Mouse (Mus musculus): Measurements from ENCODE around the gene Bin2. TPM values are rescaled to one million over a fixed set of nuclear protein-coding genes. Genes with fewer than 3 reads are reported as not detected.
"Not testable (repeated sequence)": the region's sequence is repeated elsewhere in the genome, so short reads cannot be mapped to it uniquely, and the experiment has no call there.

Gene Bin2
- total and polyA plus RNA-seq, 3 experiments = 5.3 to 13.7 (median 13.3) TPM

GRCm38 (mm10) chr15:100612432-100612831 is 56.9 kb downstream of the Bin2 start:
- ATAC-seq (ENCODE audit: extremely low read depth, insufficient number of reproducible peaks, low FRiP score, poor library complexity, severe bottlenecking) (no peak), DNase-seq (ENCODE audit: low spot score) (no peak)
- TF ChIP-seq GATA2 (IDR thresholded peaks at IDR 0.05; ENCODE audit: borderline replicate concordance, low read depth, low read length) = no peak
- no peak for TF ChIP-seq POLR2AphosphoS5 (IDR thresholded peaks at IDR 0.05; ENCODE audit: insufficient replicate concordance, low read depth, low read length)
- no peak for TF ChIP-seq TAL1 (conservative IDR thresholded peaks at IDR 0.05; ENCODE audit: low read depth, low read length)
- no peak for TF ChIP-seq CTCF (IDR thresholded peaks at IDR 0.05; ENCODE audit: low read depth, low read length)
- TF ChIP-seq GATA1 (IDR thresholded peaks at IDR 0.05; ENCODE audit: borderline replicate concordance, low read length) = no peak
- H3K9me3 ChIP-seq (replicated peaks) = no peaks in the 10 kb centered on the region
- H3K4me3 ChIP-seq (ENCODE audit: low read depth, low read length) = no peak overlapping the region
- peaks cover 31% of the 10 kb centered on the region for H3K4me1 ChIP-seq (ENCODE audit: insufficient read depth, low read depth, low read length)
- peaks cover 10% of the 10 kb centered on the region for H3K36me3 ChIP-seq (replicated peaks)
- peaks cover 5% of the 10 kb centered on the region; the same call in 1 of the 2 replicates for H3K27me3 ChIP-seq (ENCODE audit: insufficient read depth, low read length)

GRCm38 (mm10) chr15:100611951-100612350 is 57.4 kb downstream of the Bin2 start:
- TF ChIP-seq GATA2 (IDR thresholded peaks at IDR 0.05; ENCODE audit: borderline replicate concordance, low read depth, low read length) (no peak), CTCF (IDR thresholded peaks at IDR 0.05; ENCODE audit: low read depth, low read length) (no peak), GATA1 (IDR thresholded peaks at IDR 0.05; ENCODE audit: borderline replicate concordance, low read length) (no peak), POLR2AphosphoS5 (IDR thresholded peaks at IDR 0.05; ENCODE audit: insufficient replicate concordance, low read depth, low read length) (no peak), TAL1 (conservative IDR thresholded peaks at IDR 0.05; ENCODE audit: low read depth, low read length) (no peak)
- no peak for DNase-seq (ENCODE audit: low spot score)
- Histone ChIP-seq H3K27me3 (ENCODE audit: insufficient read depth, low read length) (peaks cover 5% of the 10 kb centered on the region; the same call in 1 of the 2 replicates), H3K4me3 (ENCODE audit: low read depth, low read length) (no peak overlapping the region), H3K36me3 (replicated peaks) (peaks cover 6% of the 10 kb centered on the region), H3K4me1 (ENCODE audit: insufficient read depth, low read depth, low read length) (peaks cover 28% of the 10 kb centered on the region), H3K9me3 (replicated peaks) (no peaks in the 10 kb centered on the region)
- ATAC-seq (ENCODE audit: extremely low read depth, insufficient number of reproducible peaks, low FRiP score, poor library complexity, severe bottlenecking) = no peak

GRCm38 (mm10) chr15:100606677-100607076 is 62.7 kb downstream of the Bin2 start:
- peaks cover 16% of the 10 kb centered on the region for H3K27me3 ChIP-seq (ENCODE audit: insufficient read depth, low read length)
- H3K4me1 ChIP-seq (ENCODE audit: insufficient read depth, low read depth, low read length); H3K4me3 ChIP-seq (ENCODE audit: low read depth, low read length); DNase-seq (ENCODE audit: low spot score); H3K9me3 ChIP-seq (replicated peaks); H3K36me3 ChIP-seq (replicated peaks); ATAC-seq (ENCODE audit: extremely low read depth, insufficient number of reproducible peaks, low FRiP score, poor library complexity, severe bottlenecking): not testable (repeated sequence)

- no peaks in the 10 kb centered on the region for H3K9me3 ChIP-seq (replicated peaks)
- H3K4me3 ChIP-seq (ENCODE audit: low read depth, low read length) = no peak overlapping the region
- DNase-seq (ENCODE audit: low spot score) (no peak), ATAC-seq (ENCODE audit: extremely low read depth, insufficient number of reproducible peaks, low FRiP score, poor library complexity, severe bottlenecking) (no peak)
- peaks cover 36% of the 10 kb centered on the region for H3K27me3 ChIP-seq (ENCODE audit: insufficient read depth, low read length)
- H3K4me1 ChIP-seq (ENCODE audit: insufficient read depth, low read depth, low read length) = peaks cover 5% of the 10 kb centered on the region; the same call in 1 of the 2 replicates
- no peak for TF ChIP-seq TAL1 (conservative IDR thresholded peaks at IDR 0.05; ENCODE audit: low read depth, low read length)
- TF ChIP-seq POLR2AphosphoS5 (IDR thresholded peaks at IDR 0.05; ENCODE audit: insufficient replicate concordance, low read depth, low read length) = no peak
- H3K36me3 ChIP-seq (replicated peaks) = no peaks in the 10 kb centered on the region
These were observed 67.7 kb downstream of the Bin2 start for GRCm38 (mm10) chr15:100601669-100602068.

- Histone ChIP-seq H3K9me3 (replicated peaks) (no peaks in the 10 kb centered on the region), H3K4me3 (ENCODE audit: low read depth, low read length) (no peak overlapping the region), H3K27me3 (ENCODE audit: insufficient read depth, low read length) (peaks cover 36% of the 10 kb centered on the region), H3K36me3 (replicated peaks) (no peaks in the 10 kb centered on the region), H3K4me1 (ENCODE audit: insufficient read depth, low read depth, low read length) (peaks cover 5% of the 10 kb centered on the region; the same call in 1 of the 2 replicates)
- TF ChIP-seq TAL1 (conservative IDR thresholded peaks at IDR 0.05; ENCODE audit: low read depth, low read length) (no peak), CTCF (IDR thresholded peaks at IDR 0.05; ENCODE audit: low read depth, low read length) (no peak), POLR2AphosphoS5 (IDR thresholded peaks at IDR 0.05; ENCODE audit: insufficient replicate concordance, low read depth, low read length) (no peak), GATA2 (IDR thresholded peaks at IDR 0.05; ENCODE audit: borderline replicate concordance, low read depth, low read length) (no peak)
- no peak for DNase-seq (ENCODE audit: low spot score)
- ATAC-seq (ENCODE audit: extremely low read depth, insufficient number of reproducible peaks, low FRiP score, poor library complexity, severe bottlenecking) = no peak
These were observed 68.6 kb downstream of the Bin2 start for GRCm38 (mm10) chr15:100600696-100601272.

- Histone ChIP-seq H3K27me3 (ENCODE audit: insufficient read depth, low read length) (peaks cover 32% of the 10 kb centered on the region), H3K4me1 (ENCODE audit: insufficient read depth, low read depth, low read length) (peaks cover 5% of the 10 kb centered on the region; the same call in 1 of the 2 replicates), H3K4me3 (ENCODE audit: low read depth, low read length) (peak overlapping the region; percentile 67), H3K9me3 (replicated peaks) (no peaks in the 10 kb centered on the region), H3K36me3 (replicated peaks) (no peaks in the 10 kb centered on the region)
- peak; percentile 4; the same call in 1 of the 2 replicates for ATAC-seq (ENCODE audit: extremely low read depth, insufficient number of reproducible peaks, low FRiP score, poor library complexity, severe bottlenecking)
- DNase-seq (ENCODE audit: low spot score) = peak; percentile 36
- TF ChIP-seq POLR2AphosphoS5 (IDR thresholded peaks at IDR 0.05; ENCODE audit: insufficient replicate concordance, low read depth, low read length) (no peak), GATA2 (IDR thresholded peaks at IDR 0.05; ENCODE audit: borderline replicate concordance, low read depth, low read length) (no peak), GATA1 (IDR thresholded peaks at IDR 0.05; ENCODE audit: borderline replicate concordance, low read length) (no peak), CTCF (IDR thresholded peaks at IDR 0.05; ENCODE audit: low read depth, low read length) (no peak), TAL1 (conservative IDR thresholded peaks at IDR 0.05; ENCODE audit: low read depth, low read length) (no peak)
These were observed 69.2 kb downstream of the Bin2 start for GRCm38 (mm10) chr15:100600047-100600695.

Data from G1E (cell line).